Mouse (Mus musculus) adrenal gland, adult 18-20 months (tissue): Measurements from ENCODE around the gene Isx. TPM values are rescaled to one million over a fixed set of nuclear protein-coding genes. Genes with fewer than 3 reads are reported as not detected.
A peak's percentile ranks its signal among the peaks of the same experiment; 100 is the strongest.

Source experiments
- DNase-seq, 2 experiments: peaks; one replicate each; pipeline ENCODE4 v3.0.0; 2021 to 2022; ENCODE audit warnings: low spot score in 2 of 2
- total RNA-seq, 2 experiments: library from RNA; stranded (reverse); gene quantifications; 1 replicate in 1 of 2; 2 replicates in 1 of 2; pipeline ENCODE4 v1.2.3; 2021

Isx gene
- total RNA-seq, 2 experiments from 2014 or later: not detected

- DNase-seq: no peak
These were observed 24.3 kb downstream of the Isx start for GRCm38 (mm10) chr8:74897315-74897714.

GRCm38 (mm10) chr8:74899796-74900195, 26.8 kb downstream of the Isx start:
- no peak for DNase-seq

- no peak for DNase-seq
These were observed 28.8 kb downstream of the Isx start for GRCm38 (mm10) chr8:74901765-74902164.

GRCm38 (mm10) chr8:74903054-74903842, 30.3 kb downstream of the Isx start:
- no peak for DNase-seq

- no peak for DNase-seq
These were observed 33.4 kb downstream of the Isx start for GRCm38 (mm10) chr8:74906333-74906732.

GRCm38 (mm10) chr8:74910708-74911107, 37.7 kb downstream of the Isx start:
- no peak for DNase-seq

- DNase-seq: no peak
These were observed 47.9 kb downstream of the Isx start for GRCm38 (mm10) chr8:74920691-74921421.

GRCm38 (mm10) chr8:74921882-74922518, 49.0 kb downstream of the Isx start:
- no peak for DNase-seq

GRCm38 (mm10) chr8:74927940-74928339, 55.0 kb downstream of the Isx start:
- DNase-seq: no peak

- DNase-seq: peak in 1 of 2 experiments; percentile 16
These were observed 57.8 kb downstream of the Isx start for GRCm38 (mm10) chr8:74930731-74931130.

GRCm38 (mm10) chr8:74935308-74935707, 62.3 kb downstream of the Isx start:
- peak; percentile 24 to 37 for DNase-seq

- no peak for DNase-seq
These were observed 63.7 kb downstream of the Isx start for GRCm38 (mm10) chr8:74936656-74937055.

- DNase-seq: no peak
These were observed 69.1 kb downstream of the Isx start for GRCm38 (mm10) chr8:74942056-74942455.

Other genes with a start within 250 kb of the Isx start
- 10 to 100 TPM; 17.4 to 20.6 TPM for gene Hmgxb4, start 120.2 kb downstream of the Isx start, total RNA-seq
- 10 to 100 TPM; 40.8 to 46.1 TPM for gene Tom1, start 160.5 kb downstream of the Isx start, total RNA-seq
- gene Hmox1, start 220.4 kb downstream of the Isx start, total RNA-seq: 100 to 1,000 TPM in 1 of 2 experiments, 10 to 100 TPM in 1; 66.8 to 386 TPM
- 1 to 10 TPM; 7.3 to 7.5 TPM for gene Mcm5, start 236.4 kb downstream of the Isx start, total RNA-seq